Mouse (Mus musculus): ENCODE results near the gene Pde2a. TPM values are rescaled to one million over a fixed set of nuclear protein-coding genes. Genes with fewer than 3 reads are reported as not detected.

The Pde2a gene
- polyA plus RNA-seq, 1 experiment from 2014 or later: 46.5 TPM

GRCm38 (mm10) chr7:101456789-101457188 lies 35.3 kb downstream of the Pde2a start:
- Histone ChIP-seq H3K4me3 (ENCODE audit: low read length) (no peak overlapping the region), H3K27ac (ENCODE audit: low read length) (0 out of 2 replicates have a peak overlapping the region, but pooled peaks have one; percentile 20), H3K36me3 (ENCODE audit: insufficient read depth, low read length) (no peaks in the 10 kb centered on the region), H3K4me2 (replicated peaks; ENCODE audit: low read depth, low read length) (no peak overlapping the region; the same call in 1 of the 2 replicates), H3K27me3 (ENCODE audit: insufficient read depth, low read length) (peaks cover 7% of the 10 kb centered on the region), H3K9ac (replicated peaks; ENCODE audit: low read length) (no peak overlapping the region), H3K9me3 (ENCODE audit: low read length) (no peaks in the 10 kb centered on the region), H3K4me1 (ENCODE audit: insufficient read depth, low read length) (peaks cover 18% of the 10 kb centered on the region)
- ATAC-seq (ENCODE audit: low FRiP score, low TSS enrichment): no peak
- WGBS: 40% methylated on average over 5 of the region's 5 CpGs

DNA sequence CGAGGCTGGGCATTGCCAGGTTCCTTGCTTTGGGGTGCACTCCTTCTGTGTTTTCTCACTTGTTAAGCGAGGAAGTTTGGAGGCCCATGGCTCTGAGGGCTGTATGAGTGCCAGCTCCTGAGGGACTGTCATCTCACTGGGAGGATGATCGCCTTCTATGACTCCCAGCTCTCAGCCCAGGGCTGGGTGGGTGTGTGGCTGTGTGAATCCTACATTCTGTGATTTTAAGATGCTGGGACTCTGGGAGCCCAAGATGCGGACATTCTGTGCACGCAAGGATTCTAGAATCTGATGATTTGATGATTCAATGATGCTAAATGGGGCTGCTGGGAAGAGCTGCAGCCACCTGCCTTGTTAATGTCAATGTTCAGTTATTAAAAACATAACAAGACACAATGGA lies 35.8 kb downstream of the Pde2a start:
- no peak for ATAC-seq (ENCODE audit: low FRiP score, low TSS enrichment)
- H3K27me3 ChIP-seq (ENCODE audit: insufficient read depth, low read length): peaks cover 2% of the 10 kb centered on the region
- no peaks in the 10 kb centered on the region for H3K9me3 ChIP-seq (ENCODE audit: low read length)
- H3K27ac ChIP-seq (ENCODE audit: low read length): 0 out of 2 replicates have a peak overlapping the region, but pooled peaks have one; percentile 30
- H3K4me3 ChIP-seq (ENCODE audit: low read length): no peak overlapping the region
- H3K4me1 ChIP-seq (ENCODE audit: insufficient read depth, low read length): peaks cover 21% of the 10 kb centered on the region
- H3K36me3 ChIP-seq (ENCODE audit: insufficient read depth, low read length): no peaks in the 10 kb centered on the region
- no peak overlapping the region; the same call in 1 of the 2 replicates for H3K4me2 ChIP-seq (replicated peaks; ENCODE audit: low read depth, low read length)
- H3K9ac ChIP-seq (replicated peaks; ENCODE audit: low read length): no peak overlapping the region
- WGBS: 70% methylated on average over 5 of the region's 5 CpGs

- H3K27ac ChIP-seq (ENCODE audit: low read length): no peak overlapping the region
- no peaks in the 10 kb centered on the region for H3K36me3 ChIP-seq (ENCODE audit: insufficient read depth, low read length)
Measured at GRCm38 (mm10) chr7:101457801-101458200, 36.3 kb downstream of the Pde2a start.

GRCm38 (mm10) chr7:101458278-101458781 lies 36.8 kb downstream of the Pde2a start:
- Histone ChIP-seq H3K27ac (ENCODE audit: low read length) (peak overlapping the region; percentile 13; the same call in 1 of the 2 replicates), H3K4me2 (replicated peaks; ENCODE audit: low read depth, low read length) (no peak overlapping the region), H3K4me3 (ENCODE audit: low read length) (no peak overlapping the region), H3K36me3 (ENCODE audit: insufficient read depth, low read length) (no peaks in the 10 kb centered on the region), H3K9me3 (ENCODE audit: low read length) (no peaks in the 10 kb centered on the region), H3K9ac (replicated peaks; ENCODE audit: low read length) (no peak overlapping the region), H3K4me1 (ENCODE audit: insufficient read depth, low read length) (peaks cover 30% of the 10 kb centered on the region), H3K27me3 (ENCODE audit: insufficient read depth, low read length) (no peaks in the 10 kb centered on the region)
- WGBS: 65% methylated on average over 4 of the region's 4 CpGs
- no peak for ATAC-seq (ENCODE audit: low FRiP score, low TSS enrichment)

More at GRCm38 (mm10) chr7:101457801-101458200, 36.3 kb downstream of the Pde2a start:
- Histone ChIP-seq H3K4me2 (replicated peaks; ENCODE audit: low read depth, low read length) (no peak overlapping the region), H3K9me3 (ENCODE audit: low read length) (no peaks in the 10 kb centered on the region), H3K27me3 (ENCODE audit: insufficient read depth, low read length) (no peaks in the 10 kb centered on the region), H3K9ac (replicated peaks; ENCODE audit: low read length) (no peak overlapping the region), H3K4me1 (ENCODE audit: insufficient read depth, low read length) (peaks cover 27% of the 10 kb centered on the region), H3K4me3 (ENCODE audit: low read length) (no peak overlapping the region)
- WGBS: 67% methylated on average over 8 of the region's 8 CpGs
- ATAC-seq (ENCODE audit: low FRiP score, low TSS enrichment): no peak

DNA sequence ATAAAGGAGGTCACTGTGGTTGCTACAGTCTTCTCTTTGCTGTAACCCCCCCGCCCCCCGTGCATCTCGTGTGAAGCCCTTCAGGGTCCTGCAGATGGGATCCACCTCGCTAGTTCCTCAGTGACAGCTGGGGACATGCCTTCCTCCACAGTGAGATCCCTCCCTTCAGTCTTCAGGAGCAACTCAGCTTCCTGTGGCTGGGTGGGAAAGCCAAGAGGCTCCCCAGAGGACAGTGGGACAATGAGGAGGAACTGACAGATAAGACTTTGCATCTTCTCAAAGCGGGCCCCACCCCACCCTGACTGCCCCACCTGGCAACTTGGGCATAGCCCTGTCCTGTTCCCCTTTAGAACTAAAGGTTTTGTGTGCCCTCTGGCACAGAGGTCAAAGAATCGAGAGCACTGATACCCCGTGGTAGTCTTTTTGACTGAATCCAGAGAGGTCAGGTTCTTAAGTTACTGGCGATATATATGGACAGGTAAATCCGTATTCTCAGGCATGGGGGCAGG lies 37.9 kb downstream of the Pde2a start:
- Histone ChIP-seq H3K9ac (replicated peaks; ENCODE audit: low read length) (no peak overlapping the region), H3K4me2 (replicated peaks; ENCODE audit: low read depth, low read length) (no peak overlapping the region), H3K27ac (ENCODE audit: low read length) (no peak overlapping the region), H3K27me3 (ENCODE audit: insufficient read depth, low read length) (no peaks in the 10 kb centered on the region), H3K9me3 (ENCODE audit: low read length) (no peaks in the 10 kb centered on the region), H3K4me3 (ENCODE audit: low read length) (no peak overlapping the region), H3K36me3 (ENCODE audit: insufficient read depth, low read length) (no peaks in the 10 kb centered on the region), H3K4me1 (ENCODE audit: insufficient read depth, low read length) (peaks cover 35% of the 10 kb centered on the region)
- WGBS: 73% methylated on average over 9 of the region's 9 CpGs
- no peak for ATAC-seq (ENCODE audit: low FRiP score, low TSS enrichment)

DNA sequence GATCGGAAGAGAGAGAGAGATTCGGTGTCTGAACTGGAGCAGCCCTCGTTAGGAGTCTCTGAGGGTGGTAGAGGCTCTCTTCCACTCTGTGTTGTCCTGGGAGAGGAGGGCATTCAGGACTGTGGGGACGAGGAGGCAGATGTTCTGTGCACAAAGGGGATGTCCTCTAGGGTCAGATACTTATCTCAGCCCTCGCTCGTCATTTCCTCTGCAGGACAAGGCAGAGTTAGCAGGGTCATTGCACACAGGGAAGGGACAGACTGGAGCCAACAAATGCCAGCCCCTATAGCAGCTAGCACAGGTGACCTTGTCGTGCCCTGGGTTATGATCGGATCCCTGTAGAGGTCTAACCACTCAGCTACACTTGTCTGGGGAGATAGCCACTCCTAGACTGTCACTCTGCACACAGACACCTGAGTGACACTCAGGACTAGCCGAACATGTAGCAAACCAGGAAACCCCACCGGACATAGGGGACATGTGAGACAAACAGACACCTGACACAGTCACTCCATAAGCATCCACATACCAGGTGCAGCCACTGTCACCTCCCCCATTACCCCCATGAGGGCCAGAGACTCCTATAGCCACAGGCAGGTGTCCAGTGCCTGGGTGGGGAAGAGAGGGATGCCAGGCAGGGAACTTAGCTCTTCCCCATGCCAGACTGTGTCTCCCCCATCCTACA lies 38.6 kb downstream of the Pde2a start:
- H3K4me3 ChIP-seq (ENCODE audit: low read length): no peak overlapping the region
- WGBS: 54% methylated on average over 10 of the region's 10 CpGs
- no peak for ATAC-seq (ENCODE audit: low FRiP score, low TSS enrichment)

GRCm38 (mm10) chr7:101460608-101460957 lies 39.1 kb downstream of the Pde2a start:
- no peak overlapping the region for H3K4me3 ChIP-seq (ENCODE audit: low read length)
- no peaks in the 10 kb centered on the region for H3K36me3 ChIP-seq (ENCODE audit: insufficient read depth, low read length)
- H3K4me1 ChIP-seq (ENCODE audit: insufficient read depth, low read length): peaks cover 47% of the 10 kb centered on the region
- no peak overlapping the region for H3K27ac ChIP-seq (ENCODE audit: low read length)
- no peak for ATAC-seq (ENCODE audit: low FRiP score, low TSS enrichment)
- no peaks in the 10 kb centered on the region for H3K9me3 ChIP-seq (ENCODE audit: low read length)
- WGBS: 45% methylated on average over 10 of the region's 10 CpGs
- H3K4me2 ChIP-seq (replicated peaks; ENCODE audit: low read depth, low read length): no peak overlapping the region
- H3K9ac ChIP-seq (replicated peaks; ENCODE audit: low read length): no peak overlapping the region
- no peaks in the 10 kb centered on the region for H3K27me3 ChIP-seq (ENCODE audit: insufficient read depth, low read length)

More for the DNA sequence above, 38.6 kb downstream of the Pde2a start:
- Histone ChIP-seq H3K4me1 (ENCODE audit: insufficient read depth, low read length) (peaks cover 42% of the 10 kb centered on the region), H3K27ac (ENCODE audit: low read length) (no peak overlapping the region), H3K9ac (replicated peaks; ENCODE audit: low read length) (no peak overlapping the region), H3K4me2 (replicated peaks; ENCODE audit: low read depth, low read length) (no peak overlapping the region), H3K9me3 (ENCODE audit: low read length) (no peaks in the 10 kb centered on the region), H3K27me3 (ENCODE audit: insufficient read depth, low read length) (no peaks in the 10 kb centered on the region), H3K36me3 (ENCODE audit: insufficient read depth, low read length) (no peaks in the 10 kb centered on the region)

DNA sequence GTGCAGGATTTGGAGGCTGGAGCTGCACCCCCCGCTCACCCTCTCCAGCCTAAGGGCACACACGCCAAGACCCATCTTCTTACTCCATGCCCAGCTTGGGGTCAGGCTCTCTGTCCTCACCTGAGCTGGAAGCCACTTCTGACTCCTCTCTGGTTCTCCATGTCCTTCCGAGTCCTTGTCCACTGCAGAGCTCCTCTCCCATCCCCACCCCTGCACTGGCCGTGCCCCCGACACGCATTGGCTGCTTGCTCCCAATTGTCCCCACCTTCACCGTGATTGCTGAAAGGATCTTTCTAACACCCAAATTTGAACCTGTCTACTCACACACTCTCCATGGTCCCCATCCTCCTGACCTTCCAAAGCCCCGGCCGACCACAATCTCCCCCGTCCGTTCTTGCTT lies 40.1 kb downstream of the Pde2a start:
- Histone ChIP-seq H3K27ac (ENCODE audit: low read length) (no peak overlapping the region), H3K27me3 (ENCODE audit: insufficient read depth, low read length) (no peaks in the 10 kb centered on the region), H3K4me3 (ENCODE audit: low read length) (no peak overlapping the region), H3K4me1 (ENCODE audit: insufficient read depth, low read length) (peaks cover 54% of the 10 kb centered on the region), H3K9me3 (ENCODE audit: low read length) (no peaks in the 10 kb centered on the region), H3K4me2 (replicated peaks; ENCODE audit: low read depth, low read length) (no peak overlapping the region), H3K36me3 (ENCODE audit: insufficient read depth, low read length) (no peaks in the 10 kb centered on the region), H3K9ac (replicated peaks; ENCODE audit: low read length) (no peak overlapping the region)
- ATAC-seq (ENCODE audit: low FRiP score, low TSS enrichment): no peak
- 63% methylated on average over 11 of the region's 11 CpGs for WGBS

DNA sequence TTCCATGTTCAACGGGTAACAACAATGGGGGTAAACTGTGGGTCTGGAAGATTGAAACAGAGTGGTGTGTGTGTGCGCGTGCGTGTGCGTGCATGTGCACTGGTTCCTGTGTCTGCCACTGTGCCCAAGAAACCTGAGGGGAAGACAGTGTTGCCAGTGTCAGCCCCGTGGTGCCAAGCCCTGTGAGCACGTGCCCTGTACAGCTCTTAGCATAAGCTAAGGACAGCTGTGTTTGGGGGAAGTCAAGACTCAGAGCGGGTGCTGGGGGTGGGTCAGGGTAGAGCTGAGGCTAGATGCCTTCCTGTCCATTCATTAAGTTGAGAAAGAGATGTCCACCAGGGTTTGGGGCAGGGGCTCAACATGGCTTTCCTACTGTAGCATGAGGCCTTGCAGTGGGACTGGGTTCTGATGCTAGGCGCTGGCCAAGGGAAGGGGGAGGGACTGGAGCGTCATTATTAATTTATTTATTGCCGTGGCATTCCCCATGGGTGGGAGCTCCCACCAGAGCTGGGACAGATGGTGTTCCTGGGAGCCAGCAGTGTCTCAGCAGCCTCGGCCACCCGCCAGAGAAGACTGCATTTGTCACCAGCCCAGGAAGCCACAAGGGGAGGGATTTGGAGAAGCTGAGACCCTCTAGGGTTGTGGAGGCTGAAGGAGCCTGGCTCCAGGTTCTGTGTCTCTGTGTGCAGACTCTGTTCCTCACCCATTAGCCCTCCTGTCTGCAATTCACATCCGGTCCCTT lies 41.0 kb downstream of the Pde2a start:
- Histone ChIP-seq H3K4me2 (replicated peaks; ENCODE audit: low read depth, low read length) (no peak overlapping the region), H3K9me3 (ENCODE audit: low read length) (no peaks in the 10 kb centered on the region), H3K36me3 (ENCODE audit: insufficient read depth, low read length) (no peaks in the 10 kb centered on the region), H3K27me3 (ENCODE audit: insufficient read depth, low read length) (no peaks in the 10 kb centered on the region), H3K27ac (ENCODE audit: low read length) (peak overlapping the region; percentile 52), H3K9ac (replicated peaks; ENCODE audit: low read length) (no peak overlapping the region), H3K4me3 (ENCODE audit: low read length) (no peak overlapping the region), H3K4me1 (ENCODE audit: insufficient read depth, low read length) (peaks cover 59% of the 10 kb centered on the region)
- WGBS: 66% methylated on average over 14 of the region's 14 CpGs
- peak; percentile 7; the same call in 1 of the 2 replicates for ATAC-seq (ENCODE audit: low FRiP score, low TSS enrichment)

All from kidney, embryonic 16.5 days (tissue).